Mouse (Mus musculus): ENCODE data around the gene Olfr54.
"Not testable (repeated sequence)": the region's sequence is repeated elsewhere in the genome, so short reads cannot be mapped to it uniquely, and the experiment has no call there.

The Olfr54 gene

GRCm38 (mm10) chr11:51013936-51014335 lies at the start of gene Olfr54:
TSS of gene Olfr54 (plus strand) at chr11:51014236.
- DNase-seq (ENCODE audit: low spot score), result no peak

GRCm38 (mm10) chr11:50964886-50965285 lies 49.1 kb upstream of the Olfr54 start:
- DNase-seq (ENCODE audit: low spot score), result peak; percentile 13

- DNase-seq (ENCODE audit: low spot score), result no peak
Observed at GRCm38 (mm10) chr11:50966230-50966629, 47.8 kb upstream of the Olfr54 start, which contains the start of gene Olfr1378. TSS of gene Olfr1378 (plus strand) at chr11:50966530.

GRCm38 (mm10) chr11:50977216-50977615 lies 36.8 kb upstream of the Olfr54 start:
- DNase-seq (ENCODE audit: low spot score), result no peak

GRCm38 (mm10) chr11:50981667-50982066 lies 32.4 kb upstream of the Olfr54 start, which contains the start of gene Olfr1377:
TSS of gene Olfr1377 (plus strand) at chr11:50981967.
- DNase-seq (ENCODE audit: low spot score), result no peak

- DNase-seq (ENCODE audit: low spot score), result no peak
Observed at GRCm38 (mm10) chr11:51003296-51003695, 10.7 kb upstream of the Olfr54 start, which contains the start of gene Olfr51. TSS of gene Olfr51 (plus strand) at chr11:51003596.

- DNase-seq (ENCODE audit: low spot score), result peak; percentile 2
Observed at GRCm38 (mm10) chr11:51011821-51012220, 2.2 kb upstream of the Olfr54 start.

- DNase-seq (ENCODE audit: low spot score), result no peak
Observed at GRCm38 (mm10) chr11:51016341-51016740, 2.3 kb downstream of the Olfr54 start.

- DNase-seq (ENCODE audit: low spot score), result not testable (repeated sequence)
Observed at GRCm38 (mm10) chr11:51026811-51027210, 12.8 kb downstream of the Olfr54 start.

GRCm38 (mm10) chr11:51029381-51029780 lies 15.3 kb downstream of the Olfr54 start:
- DNase-seq (ENCODE audit: low spot score), result not testable (repeated sequence)

GRCm38 (mm10) chr11:51030225-51030624 lies 16.2 kb downstream of the Olfr54 start:
- DNase-seq (ENCODE audit: low spot score), result no peak

GRCm38 (mm10) chr11:51032851-51033250 lies 18.8 kb downstream of the Olfr54 start:
- DNase-seq (ENCODE audit: low spot score), result peak; percentile 16

- DNase-seq (ENCODE audit: low spot score), result not testable (repeated sequence)
Observed at GRCm38 (mm10) chr11:51034141-51034540, 20.1 kb downstream of the Olfr54 start.

GRCm38 (mm10) chr11:51035951-51036350 lies 21.9 kb downstream of the Olfr54 start:
- DNase-seq (ENCODE audit: low spot score), result no peak

- not testable (repeated sequence) for DNase-seq (ENCODE audit: low spot score)
Observed at GRCm38 (mm10) chr11:51044776-51045175, 30.7 kb downstream of the Olfr54 start.

GRCm38 (mm10) chr11:51047809-51048208 lies 33.8 kb downstream of the Olfr54 start, which contains the start of gene Olfr1375:
TSS of gene Olfr1375 (plus strand) at chr11:51048109.
- not testable (repeated sequence) for DNase-seq (ENCODE audit: low spot score)

- DNase-seq (ENCODE audit: low spot score), result no peak
Observed at GRCm38 (mm10) chr11:51051678-51052077, 37.6 kb downstream of the Olfr54 start.

- DNase-seq (ENCODE audit: low spot score), result no peak
Observed at GRCm38 (mm10) chr11:51053230-51053629, 39.2 kb downstream of the Olfr54 start.

GRCm38 (mm10) chr11:51059151-51059571 lies 45.1 kb downstream of the Olfr54 start, which contains the start of gene Zfp354a:
TSS of gene Zfp354a (plus strand) at chr11:51059257.
- peak; percentile 59 for DNase-seq (ENCODE audit: low spot score)

- DNase-seq (ENCODE audit: low spot score), result no peak
Observed at GRCm38 (mm10) chr11:51059640-51060039, 45.6 kb downstream of the Olfr54 start.

GRCm38 (mm10) chr11:51060981-51061380 lies 46.9 kb downstream of the Olfr54 start:
- DNase-seq (ENCODE audit: low spot score), result no peak

GRCm38 (mm10) chr11:51063276-51063675 lies 49.2 kb downstream of the Olfr54 start:
- no peak for DNase-seq (ENCODE audit: low spot score)

- no peak for DNase-seq (ENCODE audit: low spot score)
Observed at GRCm38 (mm10) chr11:51063841-51064240, 49.8 kb downstream of the Olfr54 start.
